Mouse (Mus musculus): ENCODE results near the gene Med17. TPM values are rescaled to one million over a fixed set of nuclear protein-coding genes. Genes with fewer than 3 reads are reported as not detected.
"Not testable (repeated sequence)": the region's sequence is repeated elsewhere in the genome, so short reads cannot be mapped to it uniquely, and the experiment has no call there.

Med17 gene
- 21.8 and 43.0 TPM in 2 replicates for total RNA-seq (2021)
- long read RNA-seq, transcript Med17-201 (12 exons, 3,964 nt): major isoform, 30 of 49 reads
- long read RNA-seq, partial matches to known transcripts: 4 of 49 reads
- long read RNA-seq, other reads (novel, unspliced or antisense): 15 of 49 reads

DNA sequence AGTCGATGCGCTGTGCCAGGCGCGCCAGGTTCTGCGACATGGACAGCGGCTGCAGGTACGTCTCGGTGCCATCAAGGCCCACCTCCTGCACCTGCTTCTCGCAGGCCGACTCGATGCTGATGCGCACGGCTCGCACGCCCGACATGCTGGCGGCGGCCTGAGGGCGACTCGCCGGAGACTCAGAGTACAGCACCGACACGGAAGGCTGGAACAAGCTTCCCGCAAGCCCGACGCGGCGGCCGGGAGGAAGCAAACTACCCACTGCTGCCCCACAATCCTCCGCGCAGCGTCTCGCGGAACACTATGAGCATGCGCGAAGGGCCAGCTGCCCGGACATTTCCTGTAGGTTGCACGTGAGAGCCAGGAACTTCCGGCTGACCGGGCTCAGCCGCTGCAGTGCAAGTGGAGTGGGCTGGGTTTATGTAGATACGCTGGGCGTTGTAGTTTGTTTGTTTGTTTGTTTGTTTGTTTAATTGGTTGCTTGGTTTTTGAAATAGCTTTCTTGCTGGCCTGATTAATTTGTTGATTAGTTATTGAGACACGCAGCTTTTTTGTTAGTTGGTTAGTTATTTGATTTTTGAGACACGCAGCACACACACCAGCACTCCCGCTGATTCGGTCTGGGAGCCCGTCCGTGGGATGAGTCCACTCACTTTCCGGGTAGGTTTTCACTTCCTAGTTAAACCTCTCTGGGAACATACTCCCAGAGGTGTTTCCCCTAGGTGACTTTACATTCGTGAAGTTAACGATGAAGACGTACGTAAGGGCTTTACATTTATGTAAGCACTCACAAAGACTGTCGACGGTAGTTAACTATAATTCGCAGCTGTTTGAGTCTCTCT lies at the start of gene Med17:
Med17 (minus strand) TSS at position 283 of the 842 bp plus-strand sequence.
- peak; percentile 93 for DNase-seq

- DNase-seq: no peak
Measured at GRCm38 (mm10) chr9:15318170-15318742, 38.5 kb upstream of the Med17 start.

DNA sequence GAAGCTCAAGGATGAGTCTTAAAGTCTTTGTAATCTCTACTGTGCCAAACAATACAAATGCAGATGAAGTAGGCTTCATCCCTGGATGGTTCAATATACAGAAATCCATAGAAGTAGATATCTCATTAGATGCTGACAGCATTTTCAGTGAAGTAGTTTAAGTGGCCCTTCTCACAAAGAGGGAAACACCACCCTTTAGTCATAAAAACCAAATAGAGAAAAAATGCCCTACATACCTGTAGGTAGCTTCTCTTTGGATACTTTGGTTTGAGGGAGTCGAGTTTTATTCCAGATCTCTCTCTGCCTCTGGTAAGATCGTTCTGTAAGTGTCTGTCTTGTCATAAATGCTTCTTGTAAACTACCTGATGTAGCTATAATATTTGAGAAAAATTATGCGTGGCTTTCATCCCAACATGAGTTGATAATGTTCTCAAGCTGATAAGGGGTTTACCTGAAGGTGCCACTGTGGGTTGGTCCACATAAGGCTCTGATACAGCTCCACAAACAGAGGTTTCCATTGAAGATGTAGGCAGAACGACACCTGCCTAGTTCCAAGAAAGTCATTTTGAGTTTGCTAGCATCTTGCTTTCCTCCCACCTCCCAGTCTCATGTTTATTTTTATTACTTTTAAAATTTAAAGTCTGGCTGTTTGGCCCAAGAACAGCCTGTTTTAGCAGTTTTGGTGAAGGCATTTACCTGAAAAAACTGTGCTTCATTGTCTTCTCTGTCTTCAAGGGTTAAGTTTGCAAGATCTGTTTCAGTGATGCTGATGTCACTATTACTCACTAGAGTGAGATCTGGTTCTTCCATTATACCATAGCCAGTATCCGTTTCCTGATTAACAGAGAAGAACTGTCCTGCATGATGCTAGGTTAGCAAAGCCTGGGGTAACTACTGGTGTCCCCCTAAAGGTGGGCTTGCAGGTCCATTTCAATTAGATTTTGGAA lies 37.8 kb upstream of the Med17 start:
- no peak for DNase-seq

- DNase-seq: not testable (repeated sequence)
Measured at GRCm38 (mm10) chr9:15316296-15316695, 36.6 kb upstream of the Med17 start.

DNA sequence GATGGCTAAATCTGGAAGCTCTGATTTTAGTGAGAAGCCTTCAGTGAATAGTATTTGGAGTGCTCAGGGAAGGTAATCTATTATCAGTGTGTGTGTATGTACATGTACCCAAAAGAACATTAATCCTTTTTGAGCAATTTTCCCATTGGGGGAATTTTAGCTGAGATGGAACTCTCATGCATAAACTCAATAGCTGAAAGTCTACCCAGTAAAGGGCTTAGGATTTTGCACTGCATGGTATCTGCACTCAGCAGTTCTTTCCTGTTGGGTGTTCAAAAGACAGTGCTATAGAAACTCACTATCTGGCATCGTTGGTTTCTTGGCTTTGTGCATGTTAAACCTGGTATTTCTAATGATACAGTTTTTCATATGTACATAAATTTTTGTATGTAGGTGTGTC lies 34.9 kb upstream of the Med17 start:
- DNase-seq: no peak

GRCm38 (mm10) chr9:15313633-15314032 lies 33.9 kb upstream of the Med17 start:
- DNase-seq: no peak

GRCm38 (mm10) chr9:15312054-15312735 lies 32.5 kb upstream of the Med17 start:
- DNase-seq: no peak

- DNase-seq: no peak
Measured at GRCm38 (mm10) chr9:15310179-15310578, 30.4 kb upstream of the Med17 start.

- no peak for DNase-seq
Measured at GRCm38 (mm10) chr9:15309425-15309824, 29.7 kb upstream of the Med17 start.

DNA sequence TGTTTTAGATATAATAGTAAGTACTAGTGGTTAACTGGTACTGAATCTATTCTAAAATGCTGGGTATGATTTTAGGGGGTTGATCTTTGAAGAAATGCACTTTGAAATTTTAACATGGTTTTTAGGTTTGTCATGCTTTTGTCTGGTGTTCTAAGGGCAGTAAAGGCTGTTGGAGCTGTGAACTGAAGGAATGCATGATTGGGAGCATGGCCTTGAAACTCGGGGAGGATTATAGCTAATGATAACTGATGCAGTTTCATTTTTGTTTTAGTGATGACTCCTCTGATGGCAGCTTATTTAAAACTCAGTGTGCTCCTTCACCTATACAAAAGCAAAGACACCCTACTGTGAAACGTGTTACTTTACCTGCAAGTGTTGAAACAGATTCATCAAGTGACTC lies 28.5 kb upstream of the Med17 start:
- no peak for DNase-seq

DNA sequence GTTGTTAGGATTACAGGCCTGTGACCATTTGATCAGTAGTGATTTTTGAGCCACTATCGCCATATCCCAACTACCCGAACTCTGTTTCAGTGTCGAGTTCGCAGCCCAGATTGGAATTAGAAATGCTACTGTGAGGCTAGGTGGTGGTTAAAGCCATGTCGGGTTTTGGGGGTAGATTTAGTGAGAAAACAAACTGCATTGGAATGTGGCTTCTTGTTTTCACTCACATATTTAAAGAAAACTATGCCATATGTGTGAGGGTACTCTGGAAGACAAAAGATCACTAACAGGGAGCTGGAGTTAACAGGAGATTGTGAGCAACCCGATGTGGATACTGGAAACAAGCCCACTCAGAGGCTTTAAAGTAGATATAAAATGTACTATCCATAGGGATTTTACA lies 27.5 kb upstream of the Med17 start:
- DNase-seq: no peak

DNA sequence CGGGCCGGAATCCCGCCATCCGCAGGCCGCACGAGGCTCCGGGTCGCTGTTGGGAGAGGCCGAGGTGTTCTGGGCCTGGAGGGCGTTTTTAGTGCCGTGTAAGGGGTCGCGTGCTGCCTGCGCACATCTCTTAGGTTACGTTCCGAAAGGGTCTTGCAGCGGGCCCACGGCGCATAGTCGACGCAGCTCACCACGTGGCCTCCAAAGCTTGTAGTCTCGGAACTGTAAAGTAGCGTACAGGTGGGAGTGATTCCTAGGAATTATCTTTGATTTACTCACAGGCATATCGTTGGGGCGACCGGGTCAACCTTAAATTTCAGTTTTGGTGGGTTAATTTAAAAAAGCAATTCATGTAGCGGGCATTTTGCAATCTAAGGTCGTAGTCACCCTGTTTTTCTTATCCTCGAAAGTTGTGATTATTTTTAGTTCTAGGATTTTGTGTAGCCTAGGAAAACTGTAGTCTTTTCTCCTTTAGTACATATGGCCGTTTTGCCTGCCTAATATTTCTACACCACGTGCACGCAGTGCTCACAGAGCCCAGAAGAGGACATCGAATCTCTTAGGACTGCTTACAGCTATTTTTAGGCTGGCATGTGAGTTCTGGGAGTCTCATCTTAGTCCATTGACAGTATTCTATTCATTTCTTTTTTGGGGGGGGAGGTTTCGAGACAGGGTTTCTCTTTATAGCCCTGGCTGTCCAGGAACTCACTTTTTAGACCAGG lies 26.8 kb upstream of the Med17 start, which contains the start of gene 4931406C07Rik:
4931406C07Rik (minus strand) TSS at position 51 of the 722 bp plus-strand sequence.
- no peak for DNase-seq

DNA sequence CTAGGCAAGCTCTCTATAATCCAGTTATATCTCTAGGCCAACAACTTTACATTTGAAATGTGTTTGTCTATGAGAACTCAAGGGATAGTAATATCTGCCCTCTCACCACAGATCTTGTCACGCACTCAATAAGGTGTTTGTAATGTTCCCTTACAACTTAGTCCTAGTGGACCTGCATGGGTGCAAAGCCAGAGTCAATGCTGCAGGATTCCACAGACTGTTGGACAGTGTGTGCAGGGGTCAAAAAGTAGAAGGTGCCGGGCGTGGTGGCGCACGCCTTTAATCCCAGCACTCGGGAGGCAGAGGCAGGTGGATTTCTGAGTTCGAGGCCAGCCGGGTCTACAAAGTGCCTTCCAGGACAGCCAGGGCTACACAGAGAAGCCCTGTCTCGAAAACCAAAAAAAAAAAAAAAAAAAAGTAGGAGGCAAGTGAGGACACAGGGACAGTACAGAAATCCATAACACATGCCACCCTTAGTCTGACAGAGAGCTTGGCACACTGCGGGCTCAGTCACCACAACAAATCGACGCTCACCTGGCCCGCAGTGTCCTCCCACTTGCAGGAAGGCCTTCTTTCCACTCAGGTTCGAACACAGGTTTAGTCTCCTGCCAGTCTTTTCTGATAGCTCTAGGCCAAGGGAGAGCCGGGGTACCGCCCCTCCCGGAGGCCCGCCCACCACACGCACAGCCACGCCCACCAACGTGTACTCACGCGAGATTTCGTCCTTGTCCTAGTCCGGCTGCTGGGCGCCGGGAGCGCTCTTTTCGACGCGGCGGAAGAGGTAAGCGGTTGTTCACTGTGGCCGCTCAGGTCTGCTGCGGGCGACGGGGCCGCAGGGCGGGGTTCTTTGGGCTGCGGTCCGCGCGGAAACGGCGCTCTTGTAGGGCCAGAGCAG lies 26.0 kb upstream of the Med17 start, which contains the start of gene Taf1d:
Taf1d (plus strand) TSS at position 712 of the 895 bp plus-strand sequence.
- peak; percentile 98 for DNase-seq

- no peak for DNase-seq
Measured at GRCm38 (mm10) chr9:15302881-15303280, 23.1 kb upstream of the Med17 start.

GRCm38 (mm10) chr9:15302006-15302405 lies 22.3 kb upstream of the Med17 start:
- DNase-seq: not testable (repeated sequence)

GRCm38 (mm10) chr9:15301399-15301798 lies 21.7 kb upstream of the Med17 start:
- peak; percentile 51 for DNase-seq

DNA sequence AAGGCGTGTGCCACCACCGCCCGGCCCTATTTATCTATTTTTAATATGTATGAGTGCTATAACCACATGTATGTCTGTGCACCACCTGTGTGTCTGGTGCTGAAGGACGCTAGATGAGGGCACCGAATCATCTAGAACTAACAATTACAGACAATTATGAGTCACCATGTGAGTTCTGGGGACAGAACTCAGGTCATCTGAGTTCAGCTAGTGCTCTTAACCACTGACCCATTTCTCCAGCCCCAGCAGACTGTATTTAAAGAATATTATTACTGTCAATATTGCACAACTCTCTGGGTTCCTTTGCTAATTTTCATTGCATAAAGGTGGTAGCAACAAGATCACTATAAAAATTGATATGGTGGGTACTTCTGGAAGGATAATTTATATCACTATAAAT lies 20.3 kb upstream of the Med17 start:
- no peak for DNase-seq

DNA sequence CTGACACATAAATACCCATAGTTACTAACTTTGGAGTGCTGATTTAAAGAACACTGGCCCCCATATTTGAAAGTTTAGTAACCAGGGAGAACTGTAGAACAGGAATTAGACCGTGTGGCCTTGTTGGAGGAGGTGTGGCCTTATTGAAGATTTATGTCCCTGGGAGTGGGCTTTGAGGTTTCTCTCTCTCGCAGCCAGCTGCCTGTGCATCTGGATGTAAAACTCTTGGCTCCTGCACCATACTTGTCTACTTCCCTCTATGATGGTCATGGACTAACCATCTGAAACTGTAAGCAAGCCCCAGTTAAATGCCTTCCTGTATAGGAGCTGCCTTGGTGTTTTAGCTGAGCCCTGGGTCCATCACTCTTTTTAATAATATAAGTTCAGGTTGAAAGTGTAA lies 18.7 kb upstream of the Med17 start:
- no peak for DNase-seq

DNA sequence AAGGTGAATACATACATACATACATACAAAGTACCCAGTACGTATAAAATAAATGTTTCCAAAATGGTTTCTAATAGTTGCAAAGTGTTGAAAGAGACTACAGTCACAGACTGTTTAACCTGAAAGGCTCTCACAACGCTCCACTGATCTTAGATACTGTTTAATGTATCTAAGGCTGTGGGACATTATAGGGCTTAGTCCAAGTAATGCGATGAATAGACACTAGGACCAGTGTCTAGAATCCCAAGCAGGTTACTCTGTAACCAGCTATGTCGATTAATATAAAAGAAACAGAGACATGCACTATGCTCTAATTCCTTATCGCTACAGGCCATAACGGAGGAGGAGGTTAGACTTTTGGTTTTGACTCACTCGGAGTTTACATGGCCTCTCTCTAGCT lies 17.4 kb upstream of the Med17 start:
- no peak for DNase-seq

GRCm38 (mm10) chr9:15289251-15289650 lies 9.5 kb upstream of the Med17 start:
- DNase-seq: no peak

Measured in adrenal gland, postnatal 25 days (tissue).